Mouse (Mus musculus): ENCODE measurements around the gene Ago1. TPM values are rescaled to one million over a fixed set of nuclear protein-coding genes. Genes with fewer than 3 reads are reported as not detected.
A peak's percentile ranks its signal among the peaks of the same experiment; 100 is the strongest.

Gene Ago1
- polyA plus RNA-seq, 1 experiment from 2014 or later: 16.1 TPM

- Histone ChIP-seq H3K27ac (ENCODE audit: low read length) (peak overlapping the region; percentile 72), H3K4me2 (ENCODE audit: low read length) (peak overlapping the region; percentile 80), H3K27me3 (replicated peaks; ENCODE audit: control insufficient read depth, insufficient read depth, low read length) (no peaks in the 10 kb centered on the region), H3K4me1 (replicated peaks; ENCODE audit: control insufficient read depth, insufficient read depth, low read length) (peaks cover 51% of the 10 kb centered on the region), H3K36me3 (ENCODE audit: control insufficient read depth, insufficient read depth) (peaks cover 1% of the 10 kb centered on the region), H3K4me3 (replicated peaks; ENCODE audit: low read length) (peak overlapping the region; percentile 96), H3K9me3 (ENCODE audit: control insufficient read depth, low read length) (no peaks in the 10 kb centered on the region), H3K9ac (replicated peaks; ENCODE audit: low read depth, low read length) (peak overlapping the region; percentile 14; the same call in 1 of the 2 replicates)
- ATAC-seq: no peak
- WGBS: 0% methylated on average over 2 of the region's 2 CpGs
Measured at GRCm38 (mm10) chr4:126464892-126465235, 3.5 kb downstream of the Ago1 start.

GRCm38 (mm10) chr4:126464189-126464891, 4.0 kb downstream of the Ago1 start:
- H3K4me1 ChIP-seq (replicated peaks; ENCODE audit: control insufficient read depth, insufficient read depth, low read length): peaks cover 51% of the 10 kb centered on the region
- 15% methylated on average over 4 of the region's 4 CpGs for WGBS
- no peaks in the 10 kb centered on the region for H3K27me3 ChIP-seq (replicated peaks; ENCODE audit: control insufficient read depth, insufficient read depth, low read length)
- ATAC-seq: no peak
- no peak overlapping the region for H3K27ac ChIP-seq (ENCODE audit: low read length)
- H3K9me3 ChIP-seq (ENCODE audit: control insufficient read depth, low read length): no peaks in the 10 kb centered on the region
- H3K9ac ChIP-seq (replicated peaks; ENCODE audit: low read depth, low read length): peak overlapping the region; percentile 14; the same call in 1 of the 2 replicates
- peaks cover 7% of the 10 kb centered on the region for H3K36me3 ChIP-seq (ENCODE audit: control insufficient read depth, insufficient read depth)
- peak overlapping the region; percentile 80 for H3K4me2 ChIP-seq (ENCODE audit: low read length)
- H3K4me3 ChIP-seq (replicated peaks; ENCODE audit: low read length): no peak overlapping the region

GRCm38 (mm10) chr4:126455441-126455840, 12.9 kb downstream of the Ago1 start:
- 87% methylated on average over 7 of the region's 7 CpGs for WGBS

GRCm38 (mm10) chr4:126454547-126455254, 13.7 kb downstream of the Ago1 start:
- ATAC-seq: no peak
- Histone ChIP-seq H3K27me3 (replicated peaks; ENCODE audit: control insufficient read depth, insufficient read depth, low read length) (no peaks in the 10 kb centered on the region), H3K36me3 (ENCODE audit: control insufficient read depth, insufficient read depth) (peaks cover 46% of the 10 kb centered on the region)

More at GRCm38 (mm10) chr4:126455441-126455840, 12.9 kb downstream of the Ago1 start:
- Histone ChIP-seq H3K9me3 (ENCODE audit: control insufficient read depth, low read length) (no peaks in the 10 kb centered on the region), H3K4me3 (replicated peaks; ENCODE audit: low read length) (no peak overlapping the region), H3K4me2 (ENCODE audit: low read length) (no peak overlapping the region), H3K27me3 (replicated peaks; ENCODE audit: control insufficient read depth, insufficient read depth, low read length) (no peaks in the 10 kb centered on the region), H3K27ac (ENCODE audit: low read length) (no peak overlapping the region), H3K4me1 (replicated peaks; ENCODE audit: control insufficient read depth, insufficient read depth, low read length) (no peaks in the 10 kb centered on the region), H3K36me3 (ENCODE audit: control insufficient read depth, insufficient read depth) (peaks cover 49% of the 10 kb centered on the region), H3K9ac (replicated peaks; ENCODE audit: low read depth, low read length) (no peak overlapping the region)
- ATAC-seq: no peak

GRCm38 (mm10) chr4:126450268-126450667, 18.1 kb downstream of the Ago1 start:
- Histone ChIP-seq H3K36me3 (ENCODE audit: control insufficient read depth, insufficient read depth) (peaks cover 51% of the 10 kb centered on the region), H3K9me3 (ENCODE audit: control insufficient read depth, low read length) (no peaks in the 10 kb centered on the region), H3K27me3 (replicated peaks; ENCODE audit: control insufficient read depth, insufficient read depth, low read length) (no peaks in the 10 kb centered on the region), H3K27ac (ENCODE audit: low read length) (no peak overlapping the region), H3K9ac (replicated peaks; ENCODE audit: low read depth, low read length) (no peak overlapping the region), H3K4me2 (ENCODE audit: low read length) (no peak overlapping the region), H3K4me1 (replicated peaks; ENCODE audit: control insufficient read depth, insufficient read depth, low read length) (no peaks in the 10 kb centered on the region), H3K4me3 (replicated peaks; ENCODE audit: low read length) (no peak overlapping the region)
- WGBS: 91% methylated on average over 1 of the region's 1 CpGs
- no peak for ATAC-seq

More at GRCm38 (mm10) chr4:126454547-126455254, 13.7 kb downstream of the Ago1 start:
- 80% methylated on average over 5 of the region's 5 CpGs for WGBS
- H3K4me2 ChIP-seq (ENCODE audit: low read length): no peak overlapping the region
- H3K4me3 ChIP-seq (replicated peaks; ENCODE audit: low read length): no peak overlapping the region
- H3K9me3 ChIP-seq (ENCODE audit: control insufficient read depth, low read length): no peaks in the 10 kb centered on the region
- H3K4me1 ChIP-seq (replicated peaks; ENCODE audit: control insufficient read depth, insufficient read depth, low read length): no peaks in the 10 kb centered on the region
- H3K9ac ChIP-seq (replicated peaks; ENCODE audit: low read depth, low read length): no peak overlapping the region
- H3K27ac ChIP-seq (ENCODE audit: low read length): no peak overlapping the region

GRCm38 (mm10) chr4:126447126-126447525, 21.3 kb downstream of the Ago1 start:
- Histone ChIP-seq H3K27me3 (replicated peaks; ENCODE audit: control insufficient read depth, insufficient read depth, low read length) (no peaks in the 10 kb centered on the region), H3K4me2 (ENCODE audit: low read length) (no peak overlapping the region), H3K4me3 (replicated peaks; ENCODE audit: low read length) (no peak overlapping the region), H3K27ac (ENCODE audit: low read length) (no peak overlapping the region), H3K4me1 (replicated peaks; ENCODE audit: control insufficient read depth, insufficient read depth, low read length) (no peaks in the 10 kb centered on the region), H3K9me3 (ENCODE audit: control insufficient read depth, low read length) (no peaks in the 10 kb centered on the region), H3K36me3 (ENCODE audit: control insufficient read depth, insufficient read depth) (peaks cover 37% of the 10 kb centered on the region), H3K9ac (replicated peaks; ENCODE audit: low read depth, low read length) (no peak overlapping the region)
- WGBS: 87% methylated on average over 7 of the region's 7 CpGs
- no peak for ATAC-seq

GRCm38 (mm10) chr4:126444528-126444927, 23.9 kb downstream of the Ago1 start:
- WGBS: 83% methylated on average over 3 of the region's 3 CpGs

GRCm38 (mm10) chr4:126438261-126438660, 30.1 kb downstream of the Ago1 start:
- no peaks in the 10 kb centered on the region for H3K4me1 ChIP-seq (replicated peaks; ENCODE audit: control insufficient read depth, insufficient read depth, low read length)

More at GRCm38 (mm10) chr4:126444528-126444927, 23.9 kb downstream of the Ago1 start:
- Histone ChIP-seq H3K27me3 (replicated peaks; ENCODE audit: control insufficient read depth, insufficient read depth, low read length) (no peaks in the 10 kb centered on the region), H3K4me1 (replicated peaks; ENCODE audit: control insufficient read depth, insufficient read depth, low read length) (no peaks in the 10 kb centered on the region), H3K9me3 (ENCODE audit: control insufficient read depth, low read length) (no peaks in the 10 kb centered on the region), H3K4me2 (ENCODE audit: low read length) (no peak overlapping the region), H3K4me3 (replicated peaks; ENCODE audit: low read length) (no peak overlapping the region), H3K36me3 (ENCODE audit: control insufficient read depth, insufficient read depth) (peaks cover 46% of the 10 kb centered on the region), H3K27ac (ENCODE audit: low read length) (no peak overlapping the region), H3K9ac (replicated peaks; ENCODE audit: low read depth, low read length) (no peak overlapping the region)
- ATAC-seq: no peak

GRCm38 (mm10) chr4:126436268-126436667, 32.1 kb downstream of the Ago1 start:
- WGBS: 44% methylated on average over 2 of the region's 2 CpGs
- ATAC-seq: no peak
- H3K4me3 ChIP-seq (replicated peaks; ENCODE audit: low read length): no peak overlapping the region
- peaks cover 35% of the 10 kb centered on the region for H3K36me3 ChIP-seq (ENCODE audit: control insufficient read depth, insufficient read depth)
- no peaks in the 10 kb centered on the region for H3K27me3 ChIP-seq (replicated peaks; ENCODE audit: control insufficient read depth, insufficient read depth, low read length)
- H3K9me3 ChIP-seq (ENCODE audit: control insufficient read depth, low read length): no peaks in the 10 kb centered on the region
- no peak overlapping the region for H3K4me2 ChIP-seq (ENCODE audit: low read length)
- H3K27ac ChIP-seq (ENCODE audit: low read length): no peak overlapping the region
- H3K4me1 ChIP-seq (replicated peaks; ENCODE audit: control insufficient read depth, insufficient read depth, low read length): no peaks in the 10 kb centered on the region
- H3K9ac ChIP-seq (replicated peaks; ENCODE audit: low read depth, low read length): no peak overlapping the region

More at GRCm38 (mm10) chr4:126438261-126438660, 30.1 kb downstream of the Ago1 start:
- Histone ChIP-seq H3K36me3 (ENCODE audit: control insufficient read depth, insufficient read depth) (peaks cover 53% of the 10 kb centered on the region), H3K27ac (ENCODE audit: low read length) (no peak overlapping the region), H3K4me3 (replicated peaks; ENCODE audit: low read length) (no peak overlapping the region), H3K27me3 (replicated peaks; ENCODE audit: control insufficient read depth, insufficient read depth, low read length) (no peaks in the 10 kb centered on the region), H3K9me3 (ENCODE audit: control insufficient read depth, low read length) (no peaks in the 10 kb centered on the region), H3K4me2 (ENCODE audit: low read length) (no peak overlapping the region), H3K9ac (replicated peaks; ENCODE audit: low read depth, low read length) (no peak overlapping the region)
- whole genome bisulfite sequencing: 89% methylated on average over 5 of the region's 5 CpGs
- ATAC-seq: no peak
